Mouse (Mus musculus) midbrain, embryonic 16.5 days (tissue): ENCODE measurements around the gene Pla2g2e. TPM values are rescaled to one million over a fixed set of nuclear protein-coding genes. Genes with fewer than 3 reads are reported as not detected.
"Not testable (repeated sequence)": the region's sequence is repeated elsewhere in the genome, so short reads cannot be mapped to it uniquely, and the experiment has no call there.

Source experiments
- ATAC-seq: fragments of 200-750 bp; cut with Nextera tagmentation; 2 replicates; pipeline ENCODE4 v1.8.0; 2017; ENCODE audit warnings: moderate TSS enrichment
- H3K27ac ChIP-seq: fragments of 300-500 bp; sonication (generic); 2 replicates; pipeline ENCODE4 v1.5.1; 2014; ENCODE audit warnings: mild to moderate bottlenecking, low read length, mixed read lengths
- H3K27me3 ChIP-seq: fragments of 300-500 bp; sonication (generic); 2 replicates; pipeline ENCODE4 v1.6.1; 2014; ENCODE audit warnings: low read depth, low read length, mixed read lengths; ENCODE audit not compliant: control insufficient read depth, insufficient read depth
- H3K36me3 ChIP-seq: fragments of 300-500 bp; sonication (generic); 2 replicates; pipeline ENCODE4 v1.6.1; 2014; ENCODE audit warnings: mild to moderate bottlenecking, low read length, moderate library complexity, mixed read lengths; ENCODE audit not compliant: control insufficient read depth, insufficient read depth
- H3K4me1 ChIP-seq: fragments of 300-500 bp; sonication (generic); 2 replicates; pipeline ENCODE4 v1.6.1; 2014; ENCODE audit warnings: mild to moderate bottlenecking, low read length, mixed read lengths; ENCODE audit not compliant: control insufficient read depth, insufficient read depth
- H3K4me2 ChIP-seq: fragments of 300-500 bp; sonication (generic); 2 replicates; pipeline ENCODE4 v1.6.1; 2014; ENCODE audit warnings: mild to moderate bottlenecking, low read length, mixed read lengths
- H3K4me3 ChIP-seq: fragments of 300-500 bp; sonication (generic); 2 replicates; pipeline ENCODE4 v1.5.1; 2014; ENCODE audit warnings: low read depth, mild to moderate bottlenecking, low read length, moderate library complexity, mixed read lengths
- H3K9ac ChIP-seq: fragments of 300-500 bp; sonication (generic); 2 replicates; pipeline ENCODE4 v1.6.1; 2014; ENCODE audit warnings: low read depth, low read length, mixed read lengths
- H3K9me3 ChIP-seq: fragments of 300-500 bp; sonication (generic); replicated peaks from 2 replicates; pipeline ENCODE4 v1.6.1; 2014; ENCODE audit warnings: mild to moderate bottlenecking, low read length, mixed read lengths; ENCODE audit not compliant: control insufficient read depth, poor library complexity, severe bottlenecking
- WGBS: fragments of 180-500 bp; shearing (Covaris S2); extraction: QIAGEN DNeasy Blood & Tissue Kit; methylation state at CpG from one replicate; pipeline ENCODE4 v1.1.7; 2014; 5-methylcytosine and 5-hydroxymethylcytosine counted together
- polyA plus RNA-seq: library from polyadenylated mRNA; unstranded; fragments of >200 nt; fragmentation: Nextera tagmentation; extraction: Ambion mirVana; gene quantifications from 2 replicates; pipeline ENCODE4 v1.2.1, GENCODE M21; 2015

Gene Pla2g2e
- polyA plus RNA-seq, 1 experiment from 2014 or later = not detected

DNA sequence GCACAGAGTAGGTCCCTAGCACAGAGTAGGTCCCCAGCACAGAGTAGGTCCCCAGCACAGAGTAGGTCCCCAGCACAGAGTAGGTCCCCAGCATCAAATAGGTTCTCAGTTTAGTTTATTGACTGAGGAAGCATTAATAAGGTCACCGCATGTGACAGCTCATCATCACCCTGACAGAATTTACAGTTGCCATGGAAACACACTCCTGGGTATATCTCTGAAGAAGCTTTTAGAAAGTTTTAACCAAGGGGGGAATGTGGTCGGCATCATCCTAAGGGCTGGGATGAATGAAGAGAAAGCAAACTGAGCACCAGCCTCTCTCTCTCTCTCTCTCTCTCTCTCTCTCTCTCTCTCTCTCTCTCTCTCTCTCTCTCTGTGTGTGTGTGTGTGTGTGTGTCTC is 2.5 kb upstream of the Pla2g2e start:
- H3K36me3 ChIP-seq, ATAC-seq, H3K27ac ChIP-seq, H3K4me3 ChIP-seq, H3K4me2 ChIP-seq, H3K27me3 ChIP-seq, H3K4me1 ChIP-seq, H3K9ac ChIP-seq, H3K9me3 ChIP-seq: not testable (repeated sequence)
- 70% methylated on average over 2 of the region's 2 CpGs for WGBS

- no peak for ATAC-seq
- Histone ChIP-seq H3K4me1 (no peaks in the 10 kb centered on the region), H3K9me3 (no peaks in the 10 kb centered on the region), H3K27me3 (no peaks in the 10 kb centered on the region), H3K27ac (no peak overlapping the region), H3K36me3 (no peaks in the 10 kb centered on the region), H3K9ac (no peak overlapping the region), H3K4me3 (no peak overlapping the region), H3K4me2 (no peak overlapping the region)
- 98% methylated on average over 2 of the region's 2 CpGs for WGBS
These were observed 1.8 kb upstream of the Pla2g2e start for GRCm38 (mm10) chr4:138875986-138876385.

DNA sequence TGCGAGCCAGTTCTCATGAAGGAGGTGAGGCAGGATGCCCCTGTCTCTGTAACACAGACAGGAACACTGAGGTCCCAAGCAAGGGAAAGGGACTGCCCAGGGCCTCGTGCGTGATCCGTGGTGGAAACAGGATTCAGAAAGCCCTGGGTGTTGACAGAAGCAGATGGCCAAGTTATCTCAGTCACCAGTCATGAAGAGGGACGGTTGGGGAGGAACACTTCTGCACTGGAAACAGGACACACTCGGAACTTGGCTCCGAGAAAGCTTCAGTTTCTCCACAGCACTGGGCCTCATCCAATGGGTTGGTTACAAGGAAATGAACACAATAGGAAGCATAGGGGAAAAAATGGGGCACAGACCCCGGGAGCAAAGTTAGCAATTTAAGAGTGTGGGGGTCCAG is 1.0 kb downstream of the Pla2g2e start:
- peaks cover 4% of the 10 kb centered on the region; the same call in 1 of the 2 replicates for H3K4me1 ChIP-seq
- no peak overlapping the region for H3K27ac ChIP-seq
- no peaks in the 10 kb centered on the region for H3K36me3 ChIP-seq
- H3K27me3 ChIP-seq = no peaks in the 10 kb centered on the region; the same call in 1 of the 2 replicates
- WGBS = 73% methylated on average over 8 of the region's 8 CpGs
- H3K9me3 ChIP-seq = no peaks in the 10 kb centered on the region
- no peak overlapping the region for H3K9ac ChIP-seq
- ATAC-seq = no peak
- no peak overlapping the region for H3K4me2 ChIP-seq
- no peak overlapping the region for H3K4me3 ChIP-seq

DNA sequence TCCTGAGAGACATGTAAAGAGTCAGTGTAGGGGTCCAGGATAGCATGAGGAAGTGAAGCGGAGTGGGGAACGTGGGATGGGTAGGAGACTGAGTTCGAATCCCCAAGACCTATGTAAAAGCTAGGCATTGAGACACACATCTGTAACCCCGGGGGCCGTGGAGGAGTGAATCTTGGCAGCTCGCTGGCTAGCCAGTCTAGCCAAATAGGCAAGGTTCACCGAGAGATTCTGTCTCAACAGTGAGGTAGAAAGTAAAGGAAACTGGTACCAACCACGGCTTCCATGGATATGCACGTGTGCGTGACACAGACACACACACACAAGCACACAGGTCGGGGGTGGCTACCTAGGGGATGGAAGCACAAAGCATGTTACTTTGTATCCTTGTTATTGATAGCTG is 2.1 kb downstream of the Pla2g2e start:
- Histone ChIP-seq H3K4me1 (peaks cover 4% of the 10 kb centered on the region; the same call in 1 of the 2 replicates), H3K4me2 (no peak overlapping the region), H3K9me3 (no peaks in the 10 kb centered on the region), H3K9ac (no peak overlapping the region), H3K4me3 (no peak overlapping the region), H3K27ac (no peak overlapping the region), H3K27me3 (no peaks in the 10 kb centered on the region; the same call in 1 of the 2 replicates), H3K36me3 (no peaks in the 10 kb centered on the region)
- 88% methylated on average over 11 of the region's 11 CpGs for WGBS
- no peak for ATAC-seq

DNA sequence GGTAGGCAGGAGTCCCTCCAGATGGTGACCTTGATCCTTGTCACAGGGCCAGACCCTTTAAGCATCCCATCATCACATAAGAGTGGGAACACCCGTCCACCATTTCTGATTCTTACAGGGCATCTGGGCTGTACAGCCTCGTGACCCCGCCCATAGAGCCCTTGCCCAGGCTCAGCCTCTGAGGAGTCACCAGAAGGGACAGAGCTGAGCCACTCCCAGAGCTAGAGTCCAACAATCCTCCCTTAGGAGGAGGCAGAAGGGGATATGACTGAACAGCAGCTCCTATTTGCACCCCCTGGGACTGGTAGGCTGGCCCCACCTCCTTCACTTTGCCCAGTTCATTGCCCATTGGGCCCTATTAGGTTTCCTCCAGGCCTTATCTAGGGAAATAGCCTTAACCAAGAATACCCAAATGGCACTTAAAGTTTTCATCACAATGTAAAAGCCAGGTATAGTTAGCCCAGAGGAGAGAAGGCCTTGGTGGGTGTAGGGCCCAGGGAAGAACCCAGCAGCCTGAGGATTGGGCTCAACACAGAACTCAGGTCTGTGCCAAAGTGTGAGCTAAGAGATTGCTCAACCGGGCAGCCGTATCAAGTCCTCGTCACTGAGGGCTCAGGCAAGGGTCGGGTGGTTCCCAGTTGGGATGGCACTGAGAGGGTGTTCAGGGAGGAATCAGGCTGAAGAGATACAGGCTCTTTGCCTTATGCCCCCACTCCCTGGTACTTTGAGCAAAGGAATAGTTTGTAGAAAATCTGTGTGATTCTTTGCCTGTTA is 3.3 kb downstream of the Pla2g2e start:
- no peak for ATAC-seq
- Histone ChIP-seq H3K27ac (no peak overlapping the region), H3K4me1 (peaks cover 4% of the 10 kb centered on the region; the same call in 1 of the 2 replicates)

GRCm38 (mm10) chr4:138882179-138882578 is 4.4 kb downstream of the Pla2g2e start:
- H3K27ac ChIP-seq = no peak overlapping the region
- no peaks in the 10 kb centered on the region for H3K36me3 ChIP-seq
- H3K4me1 ChIP-seq = peaks cover 4% of the 10 kb centered on the region; the same call in 1 of the 2 replicates
- ATAC-seq = no peak
- no peaks in the 10 kb centered on the region; the same call in 1 of the 2 replicates for H3K27me3 ChIP-seq
- no peaks in the 10 kb centered on the region for H3K9me3 ChIP-seq
- H3K4me2 ChIP-seq = peak overlapping the region; percentile 30
- 13% methylated on average over 16 of the region's 16 CpGs for WGBS
- H3K9ac ChIP-seq = peak overlapping the region; percentile 27; the same call in 1 of the 2 replicates
- H3K4me3 ChIP-seq = no peak overlapping the region

More for the DNA sequence above, 3.3 kb downstream of the Pla2g2e start:
- H3K36me3 ChIP-seq = no peaks in the 10 kb centered on the region
- no peak overlapping the region for H3K4me2 ChIP-seq
- no peaks in the 10 kb centered on the region; the same call in 1 of the 2 replicates for H3K27me3 ChIP-seq
- no peaks in the 10 kb centered on the region for H3K9me3 ChIP-seq
- 86% methylated on average over 7 of the region's 7 CpGs for WGBS
- H3K9ac ChIP-seq = no peak overlapping the region
- no peak overlapping the region for H3K4me3 ChIP-seq

- Histone ChIP-seq H3K4me1 (peaks cover 4% of the 10 kb centered on the region; the same call in 1 of the 2 replicates), H3K9me3 (no peaks in the 10 kb centered on the region), H3K36me3 (no peaks in the 10 kb centered on the region), H3K4me2 (no peak overlapping the region), H3K27me3 (no peaks in the 10 kb centered on the region; the same call in 1 of the 2 replicates), H3K9ac (no peak overlapping the region), H3K4me3 (no peak overlapping the region), H3K27ac (no peak overlapping the region)
- 6% methylated on average over 6 of the region's 6 CpGs for WGBS
- ATAC-seq = 0 out of 2 replicates have a peak, but pooled peaks have one; percentile 44
These were observed 6.5 kb downstream of the Pla2g2e start for GRCm38 (mm10) chr4:138884261-138884660.

DNA sequence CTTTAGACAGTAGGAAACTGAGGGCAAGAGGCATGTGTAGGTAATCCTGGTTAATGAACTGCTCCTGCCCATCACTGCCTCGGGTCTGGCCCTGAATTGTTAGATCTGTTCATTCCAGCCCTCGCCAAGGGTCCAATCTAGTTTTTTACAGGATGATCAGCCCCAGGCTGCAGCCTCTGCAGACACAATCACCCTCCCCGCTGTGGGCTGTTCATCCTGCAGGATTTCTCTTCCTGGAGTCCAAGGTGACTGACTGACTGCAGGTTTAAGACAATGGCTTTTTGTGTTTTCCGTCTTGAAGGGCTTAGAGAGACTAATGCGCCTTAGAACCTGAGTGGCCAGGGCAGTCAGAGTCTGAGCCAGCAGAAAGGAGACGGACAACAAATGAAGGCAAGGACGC is 11.4 kb downstream of the Pla2g2e start:
- Histone ChIP-seq H3K4me2 (no peak overlapping the region), H3K9me3 (no peaks in the 10 kb centered on the region), H3K4me3 (no peak overlapping the region), H3K27me3 (no peaks in the 10 kb centered on the region), H3K36me3 (peaks cover 17% of the 10 kb centered on the region; the same call in 1 of the 2 replicates), H3K9ac (no peak overlapping the region), H3K4me1 (no peaks in the 10 kb centered on the region), H3K27ac (no peak overlapping the region)
- no peak for ATAC-seq
- 30% methylated on average over 7 of the region's 7 CpGs for WGBS

GRCm38 (mm10) chr4:138889635-138890034 is 11.9 kb downstream of the Pla2g2e start:
- Histone ChIP-seq H3K4me3 (no peak overlapping the region), H3K4me2 (no peak overlapping the region), H3K27ac (no peak overlapping the region), H3K36me3 (peaks cover 17% of the 10 kb centered on the region; the same call in 1 of the 2 replicates), H3K9me3 (no peaks in the 10 kb centered on the region), H3K9ac (no peak overlapping the region), H3K27me3 (no peaks in the 10 kb centered on the region), H3K4me1 (no peaks in the 10 kb centered on the region)
- 64% methylated on average over 8 of the region's 8 CpGs for WGBS
- ATAC-seq = no peak
